10 mouse cellular contexts compared by ENCODE assay signal in the genomic region with DNA sequence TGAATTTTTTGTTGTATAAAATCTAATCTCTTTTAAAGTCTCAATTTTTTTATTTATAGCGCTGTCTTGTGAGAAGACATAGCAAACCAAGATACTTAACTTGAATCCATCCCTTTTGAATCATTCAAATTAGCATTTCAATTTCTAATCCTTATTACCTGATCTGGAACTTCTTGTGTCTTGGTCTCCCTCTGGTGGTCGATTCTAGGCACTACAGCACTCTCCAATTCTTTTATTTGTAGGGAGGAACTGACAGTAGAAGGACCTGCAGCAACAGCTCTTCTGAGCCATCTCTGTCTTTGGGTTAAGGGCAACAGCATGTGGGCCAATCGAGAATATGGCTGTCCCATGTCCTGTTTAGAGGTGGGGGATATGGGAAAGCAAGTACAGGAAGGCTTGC. TPM values are rescaled to one million over a fixed set of nuclear protein-coding genes. Genes with fewer than 3 reads are reported as not detected.
DNase-seq lines count a peak whose midpoint lies in the region; ATAC-seq and TF ChIP-seq lines count a peak whose summit lies in the region.
"Had no signal": no experiment of that assay in that cellular context is flagged by ENCODE, and none has a peak within 500 bp of the region (broad histone marks: within the 10 kb centered on the region; RNA-seq: fewer than 3 reads in every experiment).

No protein-coding gene starts in this region.

- H3K27me3 ChIP-seq in heart, postnatal 0 days (ENCODE audit: control insufficient read depth, insufficient read depth, low read length), result no peaks in the 10 kb centered on the region
- no peaks in the 10 kb centered on the region for H3K27me3 ChIP-seq in thymus, adult 2 months (ENCODE audit: control insufficient read depth, insufficient read depth, low read length)
- H3K27me3 ChIP-seq: embryonic facial prominence, embryonic 12.5 days had no signal

- no peaks in the 10 kb centered on the region for H3K36me3 ChIP-seq in heart, postnatal 0 days (replicated peaks; ENCODE audit: control insufficient read depth, insufficient read depth, low read length)
- no peaks in the 10 kb centered on the region for H3K36me3 ChIP-seq in thymus, adult 2 months (ENCODE audit: control insufficient read depth, insufficient read depth, low read length)
- H3K36me3 ChIP-seq: embryonic facial prominence, embryonic 12.5 days had no signal

- no peak overlapping the region for H3K9ac ChIP-seq in heart, postnatal 0 days (replicated peaks; ENCODE audit: low read depth, low read length)
- H3K9ac ChIP-seq: embryonic facial prominence, embryonic 12.5 days had no signal

- no peak overlapping the region for H3K27ac ChIP-seq in heart, postnatal 0 days (ENCODE audit: low read depth)
- H3K27ac ChIP-seq in thymus, adult 2 months (ENCODE audit: control insufficient read depth, insufficient read depth, low read length), result no peak overlapping the region
- H3K27ac ChIP-seq: embryonic facial prominence, embryonic 12.5 days had no signal

- H3K4me1 ChIP-seq in heart, postnatal 0 days (ENCODE audit: control insufficient read depth, insufficient read depth), result no peaks in the 10 kb centered on the region
- 0 out of 2 replicates have a peak, but pooled peaks cover 4% of the 10 kb centered on the region for H3K4me1 ChIP-seq in thymus, adult 2 months (replicated peaks; ENCODE audit: control insufficient read depth, insufficient read depth, low read length)
- H3K4me1 ChIP-seq: embryonic facial prominence, embryonic 12.5 days had no signal

- ATAC-seq in heart, postnatal 0 days (ENCODE audit: insufficient read depth, low read depth), result no peak
- 0 out of 2 replicates have a peak, but pooled peaks have one; percentile 33 for ATAC-seq in neutrophil, adult 5-6 weeks (ENCODE audit: extremely low read depth, insufficient number of reproducible peaks, low FRiP score, poor library complexity, severe bottlenecking)

- TF ChIP-seq CTCF in heart, postnatal 0 days (IDR thresholded peaks at IDR 0.05; ENCODE audit: low read depth), result peak; percentile 70
- no peak for TF ChIP-seq CTCF in thymus, adult 2 months (IDR thresholded peaks at IDR 0.05; ENCODE audit: borderline replicate concordance, control insufficient read depth, extremely low read depth, insufficient read depth, low read length, poor library complexity)

- no peaks in the 10 kb centered on the region for H3K9me3 ChIP-seq in heart, postnatal 0 days (replicated peaks; ENCODE audit: control insufficient read depth, low read length)
- H3K9me3 ChIP-seq: embryonic facial prominence, embryonic 12.5 days had no signal

- no peak overlapping the region for H3K4me2 ChIP-seq in heart, postnatal 0 days (ENCODE audit: low read depth, low read length)
- H3K4me2 ChIP-seq: embryonic facial prominence, embryonic 12.5 days had no signal

- 7% methylated on average over 3 of the region's 3 CpGs for WGBS in heart, postnatal 0 days
- 10% methylated on average over 3 of the region's 3 CpGs for WGBS in thymus, adult 2 months

- TF ChIP-seq POLR2A in thymus, adult 2 months (IDR thresholded peaks at IDR 0.05; ENCODE audit: control insufficient read depth, extremely low read depth, insufficient read depth, low read length, poor library complexity), result no peak

- intact Hi-C loops in gastrocnemius, postnatal 36 days (cut with DNase I), result no loop called here

- no peak for TF ChIP-seq EP300 in heart, postnatal 0 days (IDR thresholded peaks at IDR 0.05; ENCODE audit: low read depth)

- no peak overlapping the region for H3K4me3 ChIP-seq in heart, postnatal 0 days (ENCODE audit: low read depth, low read length)
- no peak overlapping the region for H3K4me3 ChIP-seq in thymus, adult 2 months (ENCODE audit: control insufficient read depth, insufficient read depth, low read length)
- H3K4me3 ChIP-seq: embryonic facial prominence, embryonic 12.5 days had no signal

- DNase-seq in heart, postnatal 0 days (ENCODE audit: low spot score), result peak; percentile 43
- DNase-seq in heart, adult 11 months, result no peak
- peak; percentile 30 for DNase-seq in thymus, adult 2 months
- DNase-seq in thymus, adult 18-20 months, result no peak
- peak; percentile 23 to 44 for DNase-seq in cerebellum, postnatal 25 days
- DNase-seq in kidney, postnatal 36 days, result peak; percentile 23 to 46
- no peak for DNase-seq in gastrocnemius, postnatal 36 days

RNA-seq across cellular contexts. Expression of gene Ins2, which starts 5.4 kb away (rescaled TPM):
- not detected in 2 replicates for total RNA-seq in heart, postnatal 0 days (2014; rRNA removed; ENCODE audit: low replicate concordance)
- polyA plus RNA-seq in heart, postnatal 0 days (2015; fragmentation: Nextera tagmentation; extraction: Ambion mirVana), result 0.85 TPM in 1 of 2 replicates, not detected in the other
- polyA plus RNA-seq in thymus, adult 2 months (2012; rRNA removed), result 4.2 and 6.6 TPM in 2 replicates
- not detected in 2 replicates for total RNA-seq in neutrophil, adult 5-6 weeks (2017)
- not detected for total RNA-seq in gastrocnemius, postnatal 36 days (2021)
- polyA plus RNA-seq: embryonic facial prominence, embryonic 12.5 days; lung, embryonic 16.5 days had no signal

Comparison
In these comparisons a context has a peak if more than half of its experiments do, and no peak if none do; other contexts are left out.
1. DNase-seq: peak in heart, postnatal 0 days (single experiment), thymus, adult 2 months (single experiment), cerebellum, postnatal 25 days (2 of 2) and kidney, postnatal 36 days (2 of 2); none in heart, adult 11 months (single experiment), thymus, adult 18-20 months (0 of 2) and gastrocnemius, postnatal 36 days (0 of 2).